Mouse (Mus musculus) cerebellum, adult 11 months (tissue): ENCODE measurements around the gene Ift80.
"Not testable (repeated sequence)": the region's sequence is repeated elsewhere in the genome, so short reads cannot be mapped to it uniquely, and the experiment has no call there.

Experiments used
- DNase-seq: peaks from one replicate; pipeline ENCODE4 v3.0.0; 2022

Gene Ift80

GRCm38 (mm10) chr3:69004437-69005337 is at the start of gene Ift80, which contains the start of gene Smc4:
Ift80 (minus strand) TSS chr3:69004570.
Smc4 (plus strand) TSS chr3:69004738.
- peak; percentile 94 for DNase-seq

DNA sequence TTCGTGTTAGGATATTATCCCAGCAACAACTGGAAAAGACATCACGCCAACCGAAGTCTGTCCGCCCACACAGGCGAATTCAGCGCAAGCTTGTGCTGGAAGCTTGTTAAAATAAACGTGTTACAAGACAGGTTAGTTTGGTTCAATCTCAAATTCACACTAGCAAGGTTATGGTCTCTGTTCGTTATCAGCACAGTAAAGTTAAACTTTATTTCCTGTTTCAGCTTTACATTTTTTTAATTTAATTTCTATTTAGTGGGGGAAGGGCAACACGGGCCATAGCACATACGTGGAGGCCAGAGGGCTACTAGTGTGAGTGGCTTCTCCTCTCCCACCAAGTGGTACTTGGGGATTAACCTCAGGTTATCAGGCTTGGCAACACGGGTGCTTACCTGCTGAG is 47.5 kb upstream of the Ift80 start:
- DNase-seq, result no peak

- DNase-seq, result no peak
Observed at GRCm38 (mm10) chr3:69049011-69049410, 44.6 kb upstream of the Ift80 start.

GRCm38 (mm10) chr3:69047684-69048083 is 43.3 kb upstream of the Ift80 start:
- no peak for DNase-seq

DNA sequence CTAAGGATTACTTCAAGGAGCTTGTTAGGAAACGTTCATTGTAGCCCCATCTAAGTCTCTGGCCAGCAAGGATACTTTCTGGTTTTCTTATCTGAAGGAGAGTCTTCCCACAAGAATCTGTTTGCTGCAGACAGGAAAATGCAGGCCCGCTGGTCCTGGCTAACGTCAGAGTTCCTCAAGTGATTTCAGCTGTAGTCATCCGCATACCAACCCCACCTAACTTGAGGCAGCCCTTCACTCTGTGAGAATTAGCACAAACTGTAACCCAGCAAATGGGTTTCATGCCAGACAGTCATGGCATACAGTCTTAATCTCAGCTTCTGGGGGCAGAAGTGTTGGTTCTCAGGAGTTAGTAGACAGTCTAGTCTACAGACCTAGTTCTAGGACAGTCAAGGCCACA is 42.1 kb upstream of the Ift80 start:
- no peak for DNase-seq

GRCm38 (mm10) chr3:69045750-69046149 is 41.4 kb upstream of the Ift80 start:
- DNase-seq, result no peak

DNA sequence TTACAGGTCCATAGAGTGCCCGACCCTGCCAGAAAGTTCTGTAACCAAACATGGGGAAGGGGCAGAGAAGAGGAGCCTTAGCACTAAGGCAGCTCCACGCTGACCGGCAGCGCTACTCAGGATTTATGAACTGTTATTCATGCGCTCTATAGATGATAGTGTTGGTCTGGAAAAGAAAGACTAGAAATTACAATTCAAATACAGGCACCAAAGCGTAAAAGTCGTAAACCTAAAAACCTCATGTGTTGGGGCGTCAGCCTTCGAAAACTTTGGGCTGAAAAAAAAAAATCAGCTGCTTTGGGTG is 41.0 kb upstream of the Ift80 start:
- DNase-seq, result no peak

DNA sequence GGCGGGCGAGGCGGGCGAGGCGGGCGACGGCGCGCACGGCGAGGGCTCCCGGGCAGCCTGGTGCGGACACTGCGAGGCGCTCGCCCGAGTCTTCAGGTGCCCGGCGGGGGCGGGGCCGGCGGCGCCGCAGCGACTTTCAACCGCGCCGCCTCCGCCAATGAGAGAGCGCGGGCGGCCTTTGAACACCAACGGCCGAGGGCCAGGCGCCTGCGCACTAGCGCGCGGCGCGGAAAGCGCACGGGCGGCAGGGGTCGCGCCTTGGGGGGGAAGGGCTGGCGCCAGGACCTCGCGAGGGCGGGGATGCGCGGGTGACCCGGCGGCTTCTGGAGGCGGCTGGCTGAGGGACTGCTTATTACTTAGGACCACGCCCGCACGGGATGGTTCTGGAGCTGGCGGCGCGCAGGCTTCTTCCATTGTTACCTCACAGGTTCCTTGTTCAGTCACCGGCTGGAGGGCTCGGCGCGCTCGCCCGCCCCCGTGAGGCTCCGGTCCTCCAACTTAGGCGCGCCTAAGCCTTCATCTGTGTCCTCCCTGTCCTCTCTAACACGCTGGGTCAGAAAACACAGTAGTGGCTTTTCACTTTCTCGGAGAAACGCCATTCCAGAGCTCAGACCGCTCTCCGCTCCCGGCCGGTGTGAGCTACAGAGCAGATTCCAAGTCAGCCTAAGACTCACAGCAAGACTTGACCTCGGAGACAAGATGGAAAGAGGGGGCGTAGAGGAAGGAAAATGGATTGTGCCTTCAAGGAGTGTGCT is 40.5 kb upstream of the Ift80 start, which contains the start of gene Trim59:
Trim59 (minus strand) TSS at position 111 of the 755 bp plus-strand sequence.
- peak; percentile 89 for DNase-seq

DNA sequence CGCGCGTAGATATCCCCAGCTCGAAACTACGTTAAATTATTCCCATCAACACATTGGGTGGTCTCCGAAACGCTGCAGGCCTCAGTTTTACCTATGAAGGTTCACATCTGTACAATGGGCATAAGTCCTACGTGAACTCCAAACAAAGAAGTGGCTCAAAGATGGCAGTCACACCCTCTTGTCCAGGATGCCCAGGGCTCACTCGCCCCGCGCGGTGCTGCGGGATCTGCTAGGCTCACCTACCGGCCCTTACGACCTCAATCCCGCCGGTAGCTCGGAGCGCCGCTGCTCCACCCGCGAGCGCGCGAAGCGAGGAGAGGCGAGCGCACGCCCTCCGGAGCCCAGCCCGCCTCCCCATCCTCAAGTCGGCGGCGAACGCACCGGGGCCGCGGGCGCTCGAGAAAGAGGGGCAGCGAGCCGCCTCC is 39.8 kb upstream of the Ift80 start:
- DNase-seq, result no peak

- DNase-seq, result no peak
Observed at GRCm38 (mm10) chr3:69041298-69041697, 36.9 kb upstream of the Ift80 start.

GRCm38 (mm10) chr3:69040105-69040504 is 35.7 kb upstream of the Ift80 start:
- DNase-seq, result no peak

GRCm38 (mm10) chr3:69026133-69026783 is 21.9 kb upstream of the Ift80 start:
- DNase-seq, result no peak

GRCm38 (mm10) chr3:69020764-69021163 is 16.4 kb upstream of the Ift80 start:
- DNase-seq, result no peak

- no peak for DNase-seq
Observed at GRCm38 (mm10) chr3:69020285-69020684, 15.9 kb upstream of the Ift80 start.

GRCm38 (mm10) chr3:69018635-69019034 is 14.3 kb upstream of the Ift80 start:
- DNase-seq, result not testable (repeated sequence)

DNA sequence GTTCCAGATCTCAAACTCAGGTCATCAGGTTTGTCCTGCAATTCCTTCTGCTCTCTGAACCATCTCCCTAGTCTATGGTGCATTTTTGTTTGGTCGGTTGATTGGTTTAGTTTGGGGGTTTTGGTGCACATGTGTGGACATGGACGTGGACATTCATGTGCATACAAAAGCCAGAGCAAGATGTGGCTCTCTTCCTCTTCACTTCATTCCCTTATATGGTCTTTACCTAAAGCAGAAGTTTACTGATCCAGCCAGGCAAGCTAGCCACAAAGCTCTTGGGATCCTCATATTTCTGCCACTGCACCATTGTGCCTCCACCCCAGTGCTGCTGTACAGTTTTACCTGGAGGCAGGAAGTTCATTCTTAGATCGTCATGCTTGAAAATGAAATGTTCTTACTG is 12.8 kb upstream of the Ift80 start:
- no peak for DNase-seq

DNA sequence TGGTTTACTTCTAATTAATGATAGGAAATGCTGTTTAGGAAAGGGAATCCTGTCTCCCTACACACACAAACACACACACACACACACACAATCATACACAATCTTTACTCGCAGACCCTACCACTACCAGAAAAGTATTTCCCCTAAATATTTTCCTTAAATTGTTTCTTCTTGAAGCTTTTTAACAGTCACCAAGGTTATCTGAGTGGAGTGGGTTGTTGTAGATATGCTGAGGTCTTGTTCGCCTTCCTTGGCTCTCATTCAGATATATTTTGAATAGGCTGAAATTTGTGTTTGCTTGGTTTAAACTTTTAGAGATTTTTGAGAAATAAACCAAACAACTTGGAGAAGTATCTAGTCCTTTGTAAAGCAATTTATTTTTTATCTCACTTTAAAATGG is 4.5 kb upstream of the Ift80 start:
- DNase-seq, result no peak

DNA sequence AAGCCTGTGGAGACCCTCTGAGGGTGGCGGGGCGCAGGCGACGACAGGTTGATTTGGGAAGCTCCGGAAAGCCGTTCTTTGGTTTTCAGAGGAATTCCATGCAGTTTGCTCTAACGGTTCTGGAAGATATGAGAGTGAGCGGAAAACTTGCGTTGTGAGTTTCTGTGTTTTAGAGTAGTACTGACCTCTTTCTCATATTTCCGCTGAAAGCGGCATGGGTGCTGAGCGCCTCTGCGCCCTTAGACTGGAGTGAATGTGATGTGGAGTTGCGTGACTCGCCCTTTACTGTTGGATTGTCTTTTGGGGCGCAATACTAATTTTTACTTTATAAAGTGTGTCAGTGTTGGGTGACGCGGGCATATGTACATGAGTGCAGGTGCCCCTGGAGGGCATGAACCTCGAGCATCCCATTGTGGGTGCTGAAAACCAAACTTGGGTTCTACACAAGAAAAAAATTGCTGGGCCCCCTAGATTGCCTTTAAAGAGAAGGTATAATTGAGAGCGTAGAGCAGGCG is 1.9 kb upstream of the Ift80 start:
- no peak for DNase-seq

- DNase-seq, result peak; percentile 54
Observed at GRCm38 (mm10) chr3:69005338-69006245, 1.2 kb upstream of the Ift80 start.

DNA sequence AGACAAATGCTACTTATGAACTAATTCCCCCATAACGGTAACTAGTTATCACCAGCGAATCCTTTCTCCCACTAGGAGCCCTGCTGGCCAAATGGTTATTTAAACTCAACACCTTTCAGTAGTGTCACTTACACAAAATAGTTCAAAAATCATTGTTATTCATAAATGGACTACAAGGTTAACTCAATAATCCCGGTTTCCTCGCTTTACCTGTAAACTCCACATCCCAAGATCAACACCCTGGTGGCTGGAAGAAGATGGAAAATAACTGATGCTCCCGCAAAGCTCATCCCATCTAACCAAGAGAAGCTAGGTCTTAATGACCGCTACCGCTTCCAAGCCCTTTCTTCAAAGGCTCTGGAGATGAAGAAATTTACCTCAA is 324 bp downstream of the Ift80 start:
- no peak for DNase-seq

GRCm38 (mm10) chr3:69002781-69003180 is 1.6 kb downstream of the Ift80 start:
- no peak for DNase-seq

DNA sequence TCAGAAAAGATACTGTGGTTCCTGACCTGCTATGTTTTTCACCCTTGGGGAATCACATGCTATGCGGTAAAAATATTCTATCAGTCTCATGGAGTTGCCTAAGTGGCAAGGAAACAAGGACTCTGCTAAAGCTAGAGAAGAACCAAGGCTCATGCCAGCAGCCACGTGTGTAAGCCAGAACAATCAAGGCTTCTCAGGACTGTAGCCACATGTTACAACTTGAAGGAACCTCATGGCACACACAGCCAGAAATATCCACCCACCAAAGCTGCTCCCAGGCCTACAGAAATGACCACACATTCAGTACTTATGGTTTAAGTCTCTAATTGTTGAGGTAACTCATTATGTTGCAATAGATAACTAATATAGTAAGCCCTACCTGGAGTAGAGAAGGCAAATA is 17.8 kb downstream of the Ift80 start:
- DNase-seq, result no peak
